8 mouse cellular contexts compared by ENCODE assay signal in the genomic region with DNA sequence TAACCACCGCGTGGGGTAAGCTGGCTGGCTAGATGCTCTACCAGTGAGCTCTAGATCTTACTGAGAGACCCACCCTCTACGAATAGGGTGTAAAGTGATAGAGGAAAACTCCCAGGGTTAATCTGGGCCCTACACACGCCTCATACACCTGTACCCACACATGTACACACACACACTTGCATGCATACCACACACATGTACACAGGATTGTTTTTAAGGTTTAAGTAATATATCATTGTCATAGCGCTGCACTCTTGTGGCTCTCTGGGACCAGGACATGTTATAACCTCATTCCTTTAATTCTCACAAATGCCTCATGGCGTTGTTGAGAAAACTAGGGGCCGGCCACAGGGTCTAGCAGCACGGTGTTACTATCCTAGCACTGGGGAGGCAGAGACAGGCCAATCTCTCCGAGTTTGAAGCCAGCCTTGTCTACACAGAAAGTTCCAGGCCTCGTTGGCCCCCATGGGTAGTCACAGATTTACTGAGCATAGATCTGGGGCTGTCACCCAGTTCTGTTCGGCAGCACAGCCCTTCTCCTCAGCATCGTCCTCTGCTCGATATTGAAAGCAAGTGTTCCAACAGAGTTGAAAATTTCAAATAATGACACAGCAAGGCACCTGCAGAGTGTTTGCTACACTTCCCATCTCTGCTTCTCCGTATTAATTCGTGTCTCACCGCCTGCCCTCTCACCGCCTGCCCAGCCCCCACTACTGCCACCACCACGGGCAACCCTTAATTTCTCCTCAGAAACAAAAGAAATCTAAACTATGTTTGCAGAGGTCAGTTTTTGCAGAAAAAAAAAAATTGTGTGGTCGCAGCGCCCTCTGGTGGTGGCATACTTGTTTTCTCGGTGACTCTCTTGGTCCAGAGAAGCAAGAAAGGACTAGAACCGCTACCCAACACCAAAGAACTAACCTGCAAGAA. TPM values are rescaled to one million over a fixed set of nuclear protein-coding genes. Genes with fewer than 3 reads are reported as not detected.
A peak's percentile ranks its signal among the peaks of the same experiment; 100 is the strongest.
DNase-seq lines count a peak whose midpoint lies in the region; ATAC-seq and TF ChIP-seq lines count a peak whose summit lies in the region.

No protein-coding gene starts in this region.

- 48% methylated on average over 22 of the region's 22 CpGs for WGBS in heart, embryonic 15.5 days
- 51% methylated on average over 22 of the region's 22 CpGs for WGBS in lung, embryonic 15.5 days

- peak overlapping the region; percentile 47 for H3K4me2 ChIP-seq in heart, embryonic 15.5 days
- H3K4me2 ChIP-seq in lung, embryonic 15.5 days, result peak overlapping the region; percentile 40

- H3K9me3 ChIP-seq in MEL (replicated peaks; ENCODE audit: insufficient read depth, low read length), result no peaks in the 10 kb centered on the region
- no peaks in the 10 kb centered on the region for H3K9me3 ChIP-seq in heart, embryonic 15.5 days (replicated peaks)
- H3K9me3 ChIP-seq in lung, embryonic 15.5 days, result no peaks in the 10 kb centered on the region

- H3K79me2 ChIP-seq in MEL (ENCODE audit: control insufficient read depth, insufficient read depth, low read length, poor library complexity), result no peaks in the 10 kb centered on the region

- H3K27ac ChIP-seq in MEL (ENCODE audit: control insufficient read depth, low read depth, low read length), result no peak overlapping the region
- H3K27ac ChIP-seq in heart, embryonic 15.5 days, result no peak overlapping the region
- no peak overlapping the region for H3K27ac ChIP-seq in lung, embryonic 15.5 days

- H3K4me3 ChIP-seq in MEL (ENCODE audit: control insufficient read depth in 1 of 2, insufficient read depth in 1 of 2, low read depth in 2 of 2, low read length in 2 of 2), result peak overlapping the region; percentile 37 to 45
- no peak overlapping the region for H3K4me3 ChIP-seq in heart, embryonic 15.5 days
- H3K4me3 ChIP-seq in lung, embryonic 15.5 days, result 0 out of 2 replicates have a peak overlapping the region, but pooled peaks have one; percentile 11

- TF ChIP-seq POLR2A in MEL (IDR thresholded peaks at IDR 0.05; ENCODE audit: control insufficient read depth in 1 of 2, insufficient read depth in 1 of 2, low read depth in 1 of 2, low read length in 2 of 2, poor library complexity in 1 of 2), result no peak

- H3K27me3 ChIP-seq in MEL (ENCODE audit: control insufficient read depth in 1 of 2, insufficient read depth in 2 of 2, low read length in 2 of 2), result no peaks in the 10 kb centered on the region
- no peaks in the 10 kb centered on the region for H3K27me3 ChIP-seq in heart, embryonic 15.5 days
- H3K27me3 ChIP-seq in lung, embryonic 15.5 days, result no peaks in the 10 kb centered on the region

- peak; percentile 46 to 90 (median 81) for TF ChIP-seq CTCF in MEL (IDR thresholded peaks at IDR 0.05 in 2 of 3, conservative IDR thresholded peaks at IDR 0.05 in 1 of 3; ENCODE audit: control insufficient read depth in 1 of 3, insufficient read depth in 1 of 3, low read depth in 2 of 3, low read length in 3 of 3, poor library complexity in 1 of 3, severe bottlenecking in 1 of 3)

- no peaks in the 10 kb centered on the region for H3K36me3 ChIP-seq in MEL (ENCODE audit: control insufficient read depth in 1 of 2, insufficient read depth in 2 of 2, low read length in 2 of 2)
- H3K36me3 ChIP-seq in heart, embryonic 15.5 days, result no peaks in the 10 kb centered on the region
- no peaks in the 10 kb centered on the region for H3K36me3 ChIP-seq in lung, embryonic 15.5 days

- no peak overlapping the region; the same call in 1 of the 2 replicates for H3K9ac ChIP-seq in MEL (ENCODE audit: control insufficient read depth, low read depth, low read length, poor library complexity, severe bottlenecking)
- no peak overlapping the region for H3K9ac ChIP-seq in heart, embryonic 15.5 days
- H3K9ac ChIP-seq in lung, embryonic 15.5 days, result no peak overlapping the region

- ATAC-seq in erythroblast, adult 5-6 weeks (replicated peaks; ENCODE audit: low FRiP score, poor library complexity, severe bottlenecking), result peak; percentile 53; the same call in 1 of the 2 replicates
- no peak for ATAC-seq in heart, embryonic 15.5 days (replicated peaks; ENCODE audit: insufficient number of reproducible peaks, insufficient read depth, low FRiP score, low read depth)
- no peak for ATAC-seq in lung, embryonic 15.5 days (ENCODE audit: borderline replicate concordance, extremely low read depth, low FRiP score, low TSS enrichment)

- peak; percentile 67 for DNase-seq in MEL (ENCODE audit: low read depth, low spot score)
- peak; percentile 66 to 73 for DNase-seq in adrenal gland, postnatal 36 days
- DNase-seq in kidney, postnatal 14 days, result peak; percentile 68
- DNase-seq in ovary, postnatal 36 days (ENCODE audit: low spot score), result peak; percentile 67
- DNase-seq in urinary bladder, postnatal 4 days (ENCODE audit: low spot score in 2 of 2), result peak; percentile 49 to 75

- no peaks in the 10 kb centered on the region for H3K4me1 ChIP-seq in MEL (ENCODE audit: control insufficient read depth in 1 of 2, insufficient read depth in 2 of 2, low read length in 2 of 2)
- peaks cover 9% of the 10 kb centered on the region for H3K4me1 ChIP-seq in heart, embryonic 15.5 days (replicated peaks)
- H3K4me1 ChIP-seq in lung, embryonic 15.5 days, result 0 out of 2 replicates have a peak, but pooled peaks cover 3% of the 10 kb centered on the region

- TF ChIP-seq RAD21 in MEL (IDR thresholded peaks at IDR 0.05; ENCODE audit: low read depth, low read length), result peak; percentile 90

- TF ChIP-seq EP300 in MEL (IDR thresholded peaks at IDR 0.05; ENCODE audit: low read depth in 1 of 2, low read length in 2 of 2), result no peak

TF ChIP-seq in MEL, 35 proteins besides CTCF, POLR2A, EP300 and RAD21:
- TF ChIP-seq JUND (IDR thresholded peaks at IDR 0.05; ENCODE audit: low read depth, low read length) (no peak), POLR2AphosphoS5 (IDR thresholded peaks at IDR 0.05; ENCODE audit: borderline replicate concordance, low read depth, low read length) (no peak), CHD1 (IDR thresholded peaks at IDR 0.05; ENCODE audit: low read depth, low read length) (no peak), SMC3 (IDR thresholded peaks at IDR 0.05; ENCODE audit: low read depth, low read length) (peak; percentile 89), GATA1 (IDR thresholded peaks at IDR 0.05; ENCODE audit: low read depth, low read length) (no peak), NRF1 (IDR thresholded peaks at IDR 0.05; ENCODE audit: insufficient read depth, low read depth, low read length, poor library complexity, severe bottlenecking) (no peak), MEF2A (IDR thresholded peaks at IDR 0.05; ENCODE audit: extremely low read depth, insufficient replicate concordance, low read depth, low read length, poor library complexity, severe bottlenecking) (no peak), ZC3H11A (IDR thresholded peaks at IDR 0.05; ENCODE audit: low read depth, low read length) (peak; percentile 82), ZNF384 (IDR thresholded peaks at IDR 0.05; ENCODE audit: low read depth, low read length) (peak; percentile 93), MYC (IDR thresholded peaks at IDR 0.05; ENCODE audit: low read depth, low read length) (no peak), MAFK (IDR thresholded peaks at IDR 0.05; ENCODE audit: borderline replicate concordance, low read depth, low read length) (no peak)

RNA-seq across cellular contexts. Expression of gene Bcl10, which starts 17.5 kb away (rescaled TPM):
- 25.0 and 28.0 TPM in 2 replicates for total RNA-seq in MEL (2012; rRNA removed)
- polyA plus RNA-seq in MEL (2012; ENCODE audit: insufficient read depth in 1 of 2, insufficient read length in 2 of 2, low read depth in 1 of 2, low replicate concordance in 2 of 2, missing spikeins in 1 of 2), result 10 to 100 TPM in 1 of 2 experiments, not detected in 1; 30.4 TPM
- total RNA-seq in adrenal gland, postnatal 36 days (2021), result 10 to 100 TPM; 26.5 to 27.9 TPM
- 7.7 and 13.4 TPM in 2 replicates for total RNA-seq in erythroblast, adult 5-6 weeks (2015; ENCODE audit: low replicate concordance)
- 18.0 and 19.2 TPM in 2 replicates for total RNA-seq in erythroblast, adult 5-6 weeks (2017; ENCODE audit: low replicate concordance)
- polyA plus RNA-seq in heart, embryonic 15.5 days (2015; fragmentation: Nextera tagmentation; extraction: Ambion mirVana), result 38.2 and 38.5 TPM in 2 replicates
- polyA plus RNA-seq in lung, embryonic 15.5 days (2015; fragmentation: Nextera tagmentation; extraction: Ambion mirVana), result 52.8 and 53.0 TPM in 2 replicates

RNA-seq across cellular contexts. Expression of gene 2410004B18Rik, which starts 32.7 kb away (rescaled TPM):
- total RNA-seq in MEL (2012; rRNA removed), result 32.1 and 32.3 TPM in 2 replicates
- 10 to 100 TPM in 1 of 2 experiments, not detected in 1; 42.3 TPM for polyA plus RNA-seq in MEL (2012; ENCODE audit: insufficient read depth in 1 of 2, insufficient read length in 2 of 2, low read depth in 1 of 2, low replicate concordance in 2 of 2, missing spikeins in 1 of 2)
- 10 to 100 TPM; 22.3 to 22.8 TPM for total RNA-seq in adrenal gland, postnatal 36 days (2021)
- total RNA-seq in erythroblast, adult 5-6 weeks (2015; ENCODE audit: low replicate concordance), result 20.1 and 46.9 TPM in 2 replicates
- total RNA-seq in erythroblast, adult 5-6 weeks (2017; ENCODE audit: low replicate concordance), result 11.8 and 14.6 TPM in 2 replicates
- polyA plus RNA-seq in heart, embryonic 15.5 days (2015; fragmentation: Nextera tagmentation; extraction: Ambion mirVana), result 39.3 and 45.4 TPM in 2 replicates
- polyA plus RNA-seq in lung, embryonic 15.5 days (2015; fragmentation: Nextera tagmentation; extraction: Ambion mirVana), result 50.4 and 52.4 TPM in 2 replicates
